Mouse (Mus musculus): ENCODE results near the gene Mbnl2.

GRCm38 (mm10) chr14:120355742-120356440, 80.4 kb downstream of the Mbnl2 start:
- TF ChIP-seq CTCF (IDR thresholded peaks at IDR 0.05; ENCODE audit: low read depth, low read length) (no peak), POLR2A (IDR thresholded peaks at IDR 0.05; ENCODE audit: borderline replicate concordance, low read depth, low read length) (no peak)
